Mouse (Mus musculus): ENCODE measurements around the gene Zcchc2.

Gene Zcchc2

GRCm38 (mm10) chr1:106073166-106073565 lies 83.0 kb downstream of the Zcchc2 start:
- DNase-seq: no peak

- no peak for DNase-seq
Observed at GRCm38 (mm10) chr1:106074141-106074540, 83.9 kb downstream of the Zcchc2 start.

DNA sequence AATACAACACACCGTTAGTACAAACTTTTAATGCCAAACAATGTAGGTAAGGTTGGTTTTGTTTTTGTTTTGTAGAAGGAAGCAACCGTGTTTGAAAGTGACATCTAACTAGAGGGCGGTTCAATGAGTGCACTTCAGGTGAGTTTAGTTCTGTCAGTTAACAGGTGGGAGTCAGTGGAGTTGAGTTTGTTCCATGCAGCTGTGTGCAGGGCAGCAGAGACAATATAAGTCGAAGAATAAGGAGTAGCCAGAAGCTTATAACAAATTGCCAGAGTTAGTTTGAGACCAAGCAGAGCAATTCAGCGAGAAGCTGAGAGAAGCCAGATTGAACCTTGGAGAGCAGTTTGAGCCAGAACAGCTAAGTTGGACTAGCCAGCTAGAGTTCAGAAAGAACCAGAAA lies 84.5 kb downstream of the Zcchc2 start:
- DNase-seq: no peak

- DNase-seq: no peak
Observed at GRCm38 (mm10) chr1:106076641-106077040, 86.4 kb downstream of the Zcchc2 start.

GRCm38 (mm10) chr1:106077166-106077565 lies 87.0 kb downstream of the Zcchc2 start:
- no peak for DNase-seq
